Mouse (Mus musculus) CH12.LX (cell line): Measurements from ENCODE around the gene Dhrs7b. TPM values are rescaled to one million over a fixed set of nuclear protein-coding genes. Genes with fewer than 3 reads are reported as not detected.

Experiments
- DNase-seq: peaks from one replicate; pipeline ENCODE4 v3.0.0-alpha.2; 2013; ENCODE audit errors: extremely low read depth
- H3K27ac ChIP-seq: 2 replicates; pipeline ENCODE4 v1.5.1; 2012; ENCODE audit warnings: low read depth, mild to moderate bottlenecking, control low read depth, moderate library complexity; ENCODE audit not compliant: insufficient read depth
- H3K27me3 ChIP-seq: replicated peaks from 2 replicates; pipeline ENCODE3; 2012; ENCODE audit warnings: inconsistent platforms
- H3K36me3 ChIP-seq, 2 experiments: replicated peaks in 1 of 2; 2 replicates each; pipeline versions ENCODE3 to v1.6.1; 2012; ENCODE audit warnings: inconsistent platforms in 1 of 2, low read length in 1 of 2, mild to moderate bottlenecking in 1 of 2, mixed read lengths in 1 of 2, moderate library complexity in 1 of 2; ENCODE audit not compliant: control insufficient read depth in 1 of 2, insufficient read depth in 1 of 2
- H3K4me1 ChIP-seq, 2 experiments: 2 replicates each; pipeline ENCODE4 v1.6.1; 2012; ENCODE audit warnings: inconsistent platforms in 1 of 2, moderate library complexity in 1 of 2; ENCODE audit not compliant: insufficient read depth in 2 of 2, control insufficient read depth in 1 of 2
- H3K4me2 ChIP-seq: 2 replicates; pipeline ENCODE4 v1.6.1; 2012; ENCODE audit warnings: low read depth, mild to moderate bottlenecking, control low read depth; ENCODE audit not compliant: poor library complexity, insufficient read depth, severe bottlenecking
- H3K4me3 ChIP-seq, 3 experiments: fragments of 150-350 bp in 1 of 3; sonication (generic) in 1 of 3; replicated peaks in 1 of 3; 2 replicates each; pipeline versions ENCODE3 to v1.5.1; 2011 to 2012; ENCODE audit warnings: low read depth in 2 of 3, low read length in 2 of 3, mild to moderate bottlenecking in 2 of 3, moderate library complexity in 2 of 3, control low read depth in 1 of 3, improper control_type of control experiment in 1 of 3, inconsistent platforms in 1 of 3, mixed read lengths in 1 of 3; ENCODE audit not compliant: poor library complexity in 1 of 3
- H3K79me2 ChIP-seq: replicated peaks from 2 replicates; pipeline ENCODE4 v1.6.1; 2012; ENCODE audit warnings: mild to moderate bottlenecking, moderate library complexity; ENCODE audit not compliant: control insufficient read depth, poor library complexity, insufficient read depth, severe bottlenecking; ENCODE audit errors: extremely low read depth
- H3K9ac ChIP-seq: 2 replicates; pipeline ENCODE4 v1.6.1; 2012; ENCODE audit warnings: low read depth, mild to moderate bottlenecking, control low read depth, moderate library complexity; ENCODE audit not compliant: insufficient read depth
- H3K9me3 ChIP-seq: replicated peaks from 2 replicates; pipeline ENCODE3; 2012; ENCODE audit warnings: low read length, inconsistent platforms, mixed read lengths
- BHLHE40 ChIP-seq: IDR thresholded peaks from 2 replicates; pipeline ENCODE4 v1.6.1; 2011; ENCODE audit warnings: mild to moderate bottlenecking, low read depth, low read length, improper control_type of control experiment
- CTCF ChIP-seq, 2 experiments: IDR thresholded peaks in 1 of 2; conservative IDR thresholded peaks in 1 of 2; 2 replicates each; pipeline ENCODE4 v1.5.1; 2011 to 2012; ENCODE audit warnings: low read depth in 2 of 2, low read length in 2 of 2, improper control_type of control experiment in 1 of 2, inconsistent platforms in 1 of 2, mild to moderate bottlenecking in 1 of 2, moderate library complexity in 1 of 2
- ELF1 ChIP-seq: IDR thresholded peaks from 2 replicates; pipeline ENCODE4 v1.6.1; 2014; ENCODE audit warnings: low read depth, mild to moderate bottlenecking, inconsistent platforms, low read length, improper control_type of control experiment
- HCFC1 ChIP-seq: IDR thresholded peaks from 2 replicates; pipeline ENCODE4 v1.6.1; 2012; ENCODE audit warnings: low read depth, mild to moderate bottlenecking, inconsistent platforms, low read length, improper control_type of control experiment
- IRF4 ChIP-seq: IDR thresholded peaks from 2 replicates; pipeline ENCODE4 v1.6.1; 2014; ENCODE audit warnings: low read depth, mild to moderate bottlenecking, inconsistent platforms, low read length, improper control_type of control experiment
- JUN ChIP-seq: IDR thresholded peaks from 2 replicates; pipeline ENCODE4 v1.6.1; 2011; ENCODE audit warnings: low read depth, mild to moderate bottlenecking, low read length, improper control_type of control experiment, moderate library complexity; ENCODE audit not compliant: insufficient read depth
- JUND ChIP-seq: conservative IDR thresholded peaks from 2 replicates; pipeline ENCODE4 v1.6.1; 2011; ENCODE audit warnings: low read depth, low read length, improper control_type of control experiment
- KAT2A ChIP-seq: IDR thresholded peaks from 2 replicates; pipeline ENCODE4 v1.6.1; 2012; ENCODE audit warnings: low read length, improper control_type of control experiment, inconsistent platforms; ENCODE audit not compliant: insufficient replicate concordance
- MAX ChIP-seq: IDR thresholded peaks from 2 replicates; pipeline ENCODE4 v1.6.1; 2011; ENCODE audit warnings: low read length, improper control_type of control experiment
- MEF2A ChIP-seq: IDR thresholded peaks from 2 replicates; pipeline ENCODE4 v1.6.1; 2014; ENCODE audit warnings: low read depth, mild to moderate bottlenecking, inconsistent platforms, low read length, improper control_type of control experiment, borderline replicate concordance
- MXI1 ChIP-seq: IDR thresholded peaks from 2 replicates; pipeline ENCODE4 v1.6.1; 2011; ENCODE audit warnings: mild to moderate bottlenecking, low read depth, low read length, improper control_type of control experiment
- POLR2AphosphoS2 ChIP-seq: IDR thresholded peaks from 2 replicates; pipeline ENCODE4 v1.6.1; 2011; ENCODE audit warnings: low read depth, low read length, improper control_type of control experiment
- RAD21 ChIP-seq: IDR thresholded peaks from 2 replicates; pipeline ENCODE4 v1.6.1; 2011; ENCODE audit warnings: low read depth, mild to moderate bottlenecking, low read length, improper control_type of control experiment, moderate library complexity
- RCOR1 ChIP-seq: conservative IDR thresholded peaks from 2 replicates; pipeline ENCODE4 v1.6.1; 2012; ENCODE audit warnings: low read depth, mild to moderate bottlenecking, inconsistent platforms, low read length, improper control_type of control experiment
- SIN3A ChIP-seq: IDR thresholded peaks from 2 replicates; pipeline ENCODE4 v1.6.1; 2012; ENCODE audit warnings: low read length, improper control_type of control experiment, inconsistent platforms
- SMC3 ChIP-seq: IDR thresholded peaks from 2 replicates; pipeline ENCODE4 v1.6.1; 2011; ENCODE audit warnings: low read depth, low read length, improper control_type of control experiment
- TBP ChIP-seq: conservative IDR thresholded peaks from 2 replicates; pipeline ENCODE4 v1.6.1; 2011; ENCODE audit warnings: low read depth, low read length, improper control_type of control experiment
- UBTF ChIP-seq: IDR thresholded peaks from 2 replicates; pipeline ENCODE4 v1.6.1; 2012; ENCODE audit warnings: low read depth, mild to moderate bottlenecking, inconsistent platforms, low read length, improper control_type of control experiment, moderate library complexity
- ZMIZ1 ChIP-seq: IDR thresholded peaks from 2 replicates; pipeline ENCODE4 v1.6.1; 2012; ENCODE audit warnings: low read depth, mild to moderate bottlenecking, inconsistent platforms, low read length, improper control_type of control experiment
- ZNF384 ChIP-seq: IDR thresholded peaks from 2 replicates; pipeline ENCODE4 v1.6.1; 2012; ENCODE audit warnings: low read depth, low read length, improper control_type of control experiment, inconsistent platforms
- dilution Hi-C: fragments of 300-500 bp; cut with MboI; formaldehyde crosslinking; loops from 2 replicates; pipeline ENCODE4 v1.14.3; 2020; ENCODE audit warnings: low sequenced_read_pairs; ENCODE audit not compliant: extremely low pct_unique_long_range_greater_than_20kb, extremely low pct_ligation_motif_present
- in situ Hi-C: fragments of 300-500 bp; cut with MboI; formaldehyde crosslinking; loops from 3 replicates; pipeline ENCODE4 v1.14.3; 2019; ENCODE audit warnings: low sequenced_read_pairs, low pct_ligation_motif_present, low pct_unique_long_range_greater_than_20kb, mixed read lengths
- polyA plus RNA-seq: library from polyadenylated mRNA; unstranded; fragments of >175 nt; gene quantifications from 2 replicates; pipeline ENCODE4 v1.2.1, GENCODE M21; 2012; ENCODE audit warnings: low read depth; ENCODE audit not compliant: insufficient read length
- total RNA-seq, 2 experiments: library from RNA; depleted of rRNA; stranded (reverse); fragments of 300-350 nt in 1 of 2; fragments of >200 nt in 1 of 2; gene quantifications; 2 replicates each; pipeline ENCODE4 v1.2.3; 2012 to 2014

The Dhrs7b gene
- total and polyA plus RNA-seq, 3 experiments = 43.3 to 63.5 (median 59.2) TPM

DNA sequence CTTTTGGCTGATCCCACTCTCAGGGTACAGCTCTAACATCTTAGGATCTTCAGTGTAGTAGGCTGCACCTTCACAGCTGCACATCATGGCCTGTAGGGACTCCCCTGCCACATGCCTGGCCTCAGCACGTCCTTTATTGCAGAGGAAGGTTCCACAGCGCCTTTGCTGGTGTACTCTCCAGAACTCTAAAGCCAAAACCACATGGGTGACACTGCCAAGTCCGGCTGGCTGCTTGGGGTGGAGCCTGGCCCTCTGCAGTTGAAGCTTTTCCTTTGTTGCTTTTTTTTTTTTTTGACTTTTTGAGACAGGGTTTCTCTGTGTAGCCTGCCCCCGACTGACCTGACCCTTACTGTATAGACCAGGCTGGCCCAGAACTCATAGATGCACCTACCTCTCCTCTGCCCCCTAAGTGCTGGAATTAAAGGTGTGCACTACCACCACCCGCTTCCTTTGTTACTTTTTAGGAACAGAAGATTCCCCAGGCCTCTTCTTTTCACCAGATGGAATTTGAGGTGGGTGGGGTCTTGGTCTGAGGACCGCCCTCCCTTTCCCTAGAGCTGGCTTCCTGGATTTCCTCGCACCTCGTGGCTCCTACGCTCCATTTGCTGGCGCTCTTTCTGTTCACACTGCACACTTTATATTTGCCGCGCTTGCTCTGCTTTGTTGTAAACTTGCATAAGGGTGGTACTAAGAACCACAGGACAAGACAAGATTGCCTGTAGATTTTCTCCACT is 11.2 kb downstream of the Dhrs7b start:
- in situ Hi-C loops = no loop called here

GRCm38 (mm10) chr11:60843412-60843811 is 13.0 kb downstream of the Dhrs7b start:
- Histone ChIP-seq H3K4me2 (no peak overlapping the region), H3K79me2 (peaks cover 10% of the 10 kb centered on the region), H3K36me3 (peaks cover 38 to 78% of the 10 kb centered on the region in 2 experiments), H3K27ac (no peak overlapping the region), H3K4me3 (no peak overlapping the region), H3K4me1 (peaks cover 4 to 28% of the 10 kb centered on the region in 2 experiments; a peak in 3 of 4 replicates), H3K9ac (no peak overlapping the region), H3K9me3 (no peaks in the 10 kb centered on the region), H3K27me3 (no peaks in the 10 kb centered on the region)
- TF ChIP-seq JUND (no peak), MAX (no peak), MEF2A (no peak), SIN3A (no peak), TBP (no peak), CTCF (conservative IDR thresholded peaks at IDR 0.05 in 1 of 2, IDR thresholded peaks at IDR 0.05 in 1 of 2; ENCODE audit: low read depth in 2 of 2, low read length in 2 of 2) (no peak), ZNF384 (no peak), ZMIZ1 (no peak), HCFC1 (no peak), UBTF (no peak), RAD21 (no peak), RCOR1 (no peak), BHLHE40 (no peak), IRF4 (no peak), MXI1 (no peak), SMC3 (no peak)
- dilution Hi-C loops (no loop called here), in situ Hi-C loops (no loop called here)
- DNase-seq = no peak

More for the DNA sequence above, 11.2 kb downstream of the Dhrs7b start:
- Histone ChIP-seq H3K4me3 (no peak overlapping the region), H3K79me2 (peaks cover 17% of the 10 kb centered on the region), H3K36me3 (peaks cover 32 to 82% of the 10 kb centered on the region in 2 experiments), H3K9me3 (no peaks in the 10 kb centered on the region), H3K4me1 (peaks cover 4 to 28% of the 10 kb centered on the region in 2 experiments; a peak in 3 of 4 replicates), H3K4me2 (no peak overlapping the region), H3K9ac (no peak overlapping the region), H3K27ac (no peak overlapping the region), H3K27me3 (no peaks in the 10 kb centered on the region)
- DNase-seq = no peak
- dilution Hi-C loops = no loop called here
- no peak for TF ChIP-seq MAX
- no peak for TF ChIP-seq JUN
- no peak for TF ChIP-seq HCFC1
- no peak for TF ChIP-seq ELF1
- TF ChIP-seq KAT2A = no peak
- no peak for TF ChIP-seq BHLHE40
- TF ChIP-seq POLR2AphosphoS2 = no peak
- no peak for TF ChIP-seq MEF2A
- TF ChIP-seq SMC3 = no peak
